Mouse (Mus musculus) forebrain, embryonic 14.5 days (tissue): ENCODE measurements around the gene Kcnj12. TPM values are rescaled to one million over a fixed set of nuclear protein-coding genes. Genes with fewer than 3 reads are reported as not detected.

Experiments used
- ATAC-seq: fragments of 200-750 bp; cut with Nextera tagmentation; 2 replicates; pipeline ENCODE4 v1.8.0; 2017; ENCODE audit warnings: mild to moderate bottlenecking, moderate library complexity
- DNase-seq: peaks from one replicate; pipeline ENCODE4 v3.0.0-alpha.2; 2015; ENCODE audit warnings: low spot score
- H3K27ac ChIP-seq: fragments of 300-500 bp; sonication (generic); 2 replicates; pipeline ENCODE4 v1.5.1; 2014; ENCODE audit warnings: low read depth, mild to moderate bottlenecking, control low read depth, low read length, moderate library complexity
- H3K27me3 ChIP-seq: fragments of 300-500 bp; sonication (generic); replicated peaks from 2 replicates; pipeline ENCODE4 v1.6.1; 2014; ENCODE audit warnings: low read length, control low read depth, mixed read lengths; ENCODE audit not compliant: control insufficient read depth, insufficient read depth
- H3K36me3 ChIP-seq: fragments of 300-500 bp; sonication (generic); 2 replicates; pipeline ENCODE4 v1.6.1; 2014; ENCODE audit warnings: low read length, control low read depth; ENCODE audit not compliant: control insufficient read depth, insufficient read depth
- H3K4me1 ChIP-seq: fragments of 300-500 bp; sonication (generic); 2 replicates; pipeline ENCODE4 v1.6.1; 2014; ENCODE audit warnings: antibody characterized with exemption, low read length, control low read depth; ENCODE audit not compliant: control insufficient read depth, insufficient read depth
- H3K4me2 ChIP-seq: fragments of 300-500 bp; sonication (generic); 2 replicates; pipeline ENCODE4 v1.6.1; 2014; ENCODE audit warnings: mild to moderate bottlenecking, control low read depth, low read length
- H3K4me3 ChIP-seq: fragments of 300-500 bp; sonication (generic); 2 replicates; pipeline ENCODE4 v1.5.1; 2014; ENCODE audit warnings: low read depth, low read length, control low read depth
- H3K9ac ChIP-seq: fragments of 300-500 bp; sonication (generic); 2 replicates; pipeline ENCODE4 v1.6.1; 2014; ENCODE audit warnings: mild to moderate bottlenecking, low read length, control low read depth, moderate library complexity
- H3K9me3 ChIP-seq: fragments of 300-500 bp; sonication (generic); replicated peaks from 2 replicates; pipeline ENCODE4 v1.6.1; 2016; ENCODE audit warnings: low read length, control low read depth, mixed read lengths; ENCODE audit not compliant: control insufficient read depth
- WGBS: fragments of 180-500 bp; shearing (Covaris S2); extraction: QIAGEN DNeasy Blood & Tissue Kit; methylation state at CpG from one replicate; pipeline ENCODE4 v1.1.7; 2014; 5-methylcytosine and 5-hydroxymethylcytosine counted together
- polyA plus RNA-seq: library from polyadenylated mRNA; unstranded; fragments of >200 nt; fragmentation: Nextera tagmentation; extraction: Ambion mirVana; gene quantifications from 2 replicates; pipeline ENCODE4 v1.2.1, GENCODE M21; 2014

Gene Kcnj12
- polyA plus RNA-seq, 1 experiment from 2014 or later = 1.0 TPM

DNA sequence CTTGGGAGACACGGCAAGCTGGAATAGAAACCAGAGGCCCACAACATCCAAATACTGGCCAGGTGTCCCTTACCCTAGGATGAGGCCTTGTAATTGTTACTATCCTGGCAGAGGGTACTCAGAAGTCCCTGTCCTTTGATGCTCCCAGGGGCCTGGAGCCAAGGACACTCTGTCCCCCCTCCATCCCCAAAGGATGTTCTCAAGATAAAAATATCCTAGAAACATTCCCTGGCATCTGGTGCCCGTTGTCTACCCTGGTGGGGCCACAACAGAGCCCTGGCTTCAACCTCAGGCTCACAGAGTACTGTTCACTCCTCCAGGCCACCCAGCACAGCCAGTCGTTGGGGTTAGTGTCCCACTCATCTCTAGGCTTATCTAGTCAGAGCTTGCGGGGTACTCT, 38.3 kb downstream of the Kcnj12 start:
- Histone ChIP-seq H3K4me2 (no peak overlapping the region), H3K4me3 (no peak overlapping the region), H3K27me3 (no peaks in the 10 kb centered on the region), H3K27ac (no peak overlapping the region), H3K9ac (no peak overlapping the region), H3K4me1 (no peaks in the 10 kb centered on the region), H3K9me3 (no peaks in the 10 kb centered on the region), H3K36me3 (no peaks in the 10 kb centered on the region)
- WGBS = 88% methylated on average over 4 of the region's 4 CpGs
- DNase-seq (no peak), ATAC-seq (no peak)

DNA sequence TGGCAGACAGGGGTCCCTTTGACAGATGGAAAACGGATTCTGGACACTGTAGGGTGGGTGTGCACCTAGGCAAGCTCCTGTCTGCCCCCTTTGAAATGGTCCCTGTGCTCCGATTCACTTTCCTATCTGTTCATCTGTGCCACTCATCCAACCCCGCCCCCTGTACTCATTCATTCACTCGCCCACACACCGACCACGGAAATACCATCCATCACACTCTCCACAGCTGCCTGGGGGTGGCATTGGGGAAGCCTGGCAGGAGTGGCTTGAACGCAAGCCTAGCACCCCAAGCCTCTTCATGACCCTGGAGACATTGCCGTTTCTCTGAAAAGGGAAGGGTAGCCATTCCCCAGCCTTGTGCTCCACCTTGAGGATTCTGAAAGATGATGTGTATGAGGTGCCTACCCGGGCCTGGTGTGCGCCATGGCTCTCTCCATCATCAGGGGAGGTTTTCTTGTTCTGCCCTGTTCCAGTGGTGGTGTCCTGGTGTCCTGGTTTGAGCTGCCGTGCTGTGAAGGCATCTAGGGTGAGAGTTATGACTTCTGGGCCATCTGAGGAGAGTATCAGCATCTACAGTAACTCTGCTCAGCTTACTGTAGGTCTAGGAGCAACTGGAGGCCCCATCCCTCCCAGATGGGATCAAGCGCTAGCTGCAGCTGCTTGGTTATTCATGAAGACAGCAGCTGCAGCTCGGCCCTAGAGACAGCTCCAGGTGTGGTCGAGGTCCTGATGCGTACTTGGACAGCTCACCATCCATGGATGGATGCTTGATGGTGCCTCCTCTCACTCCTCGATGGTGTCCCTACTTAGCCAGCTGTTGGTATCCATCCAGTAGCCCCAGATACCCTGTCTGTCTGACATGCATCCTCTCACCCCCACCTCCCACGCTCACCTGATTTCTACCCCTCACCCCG, 40.4 kb downstream of the Kcnj12 start:
- 81% methylated on average over 18 of the region's 18 CpGs for WGBS
- no peak overlapping the region for H3K4me2 ChIP-seq
- no peak overlapping the region for H3K27ac ChIP-seq
- no peaks in the 10 kb centered on the region for H3K4me1 ChIP-seq
- DNase-seq (no peak), ATAC-seq (no peak)
- no peaks in the 10 kb centered on the region for H3K27me3 ChIP-seq
- H3K36me3 ChIP-seq = no peaks in the 10 kb centered on the region
- no peak overlapping the region for H3K4me3 ChIP-seq
- no peak overlapping the region for H3K9ac ChIP-seq
- H3K9me3 ChIP-seq = no peaks in the 10 kb centered on the region

DNA sequence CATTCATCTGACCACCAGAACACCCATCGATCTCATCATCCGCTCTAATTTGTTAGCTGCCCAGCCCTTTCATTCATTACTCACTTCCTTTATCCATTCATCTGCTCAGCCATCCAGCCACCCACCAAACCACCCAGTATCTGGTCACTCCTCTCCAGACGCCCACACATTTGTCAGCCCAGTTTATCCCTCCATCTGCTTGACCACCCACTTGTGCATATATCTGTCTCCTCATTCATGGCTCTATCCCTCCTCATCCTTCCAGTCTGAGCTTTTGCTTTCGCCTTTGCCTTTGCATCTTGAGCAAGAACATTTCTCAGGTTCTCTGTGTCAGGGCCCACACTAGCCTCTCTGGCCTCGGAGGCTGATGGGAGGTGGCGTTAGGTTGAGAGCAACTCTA, 41.1 kb downstream of the Kcnj12 start:
- Histone ChIP-seq H3K4me2 (no peak overlapping the region), H3K27me3 (no peaks in the 10 kb centered on the region), H3K27ac (no peak overlapping the region), H3K4me3 (no peak overlapping the region), H3K4me1 (no peaks in the 10 kb centered on the region), H3K9me3 (no peaks in the 10 kb centered on the region), H3K36me3 (no peaks in the 10 kb centered on the region), H3K9ac (no peak overlapping the region)
- ATAC-seq (no peak), DNase-seq (no peak)
- 92% methylated on average over 6 of the region's 6 CpGs for WGBS

DNA sequence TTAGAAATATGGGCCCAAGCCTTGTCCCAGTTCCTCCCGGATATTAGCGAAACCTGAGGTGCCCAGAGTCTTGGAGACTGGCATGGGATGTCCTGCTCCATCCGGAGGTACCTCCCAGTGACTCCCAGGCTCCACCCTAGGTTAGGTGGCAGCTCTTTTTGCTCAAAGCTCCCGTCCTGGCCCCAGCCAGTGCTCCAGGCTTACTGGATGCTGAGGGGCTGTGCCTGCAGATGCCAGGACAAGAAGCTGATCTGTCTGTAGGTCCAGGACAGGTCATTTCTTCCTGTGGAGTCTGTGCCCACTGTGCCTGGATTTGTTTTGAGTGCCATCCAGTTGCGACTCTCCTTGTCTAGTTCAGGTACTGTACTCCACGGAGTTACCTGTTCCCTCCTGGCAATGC, 43.3 kb downstream of the Kcnj12 start:
- WGBS = 83% methylated on average over 6 of the region's 6 CpGs
- Histone ChIP-seq H3K4me2 (no peak overlapping the region), H3K27ac (no peak overlapping the region), H3K27me3 (no peaks in the 10 kb centered on the region), H3K9me3 (no peaks in the 10 kb centered on the region), H3K36me3 (no peaks in the 10 kb centered on the region), H3K4me1 (no peaks in the 10 kb centered on the region), H3K9ac (no peak overlapping the region), H3K4me3 (no peak overlapping the region)
- ATAC-seq = no peak
- DNase-seq = no peak

- no peaks in the 10 kb centered on the region for H3K9me3 ChIP-seq
- H3K4me1 ChIP-seq = no peaks in the 10 kb centered on the region
- no peak overlapping the region for H3K27ac ChIP-seq
- H3K27me3 ChIP-seq = no peaks in the 10 kb centered on the region
- no peak overlapping the region for H3K4me3 ChIP-seq
- 94% methylated on average over 9 of the region's 9 CpGs for WGBS
- no peak overlapping the region for H3K9ac ChIP-seq
- no peaks in the 10 kb centered on the region for H3K36me3 ChIP-seq
- ATAC-seq = no peak
- H3K4me2 ChIP-seq = no peak overlapping the region
- no peak for DNase-seq
These were observed 44.9 kb downstream of the Kcnj12 start for GRCm38 (mm10) chr11:61067133-61067835.

GRCm38 (mm10) chr11:61068866-61069265, 46.5 kb downstream of the Kcnj12 start:
- no peaks in the 10 kb centered on the region for H3K36me3 ChIP-seq
- no peaks in the 10 kb centered on the region for H3K9me3 ChIP-seq
- no peak for DNase-seq

GRCm38 (mm10) chr11:61069645-61070044, 47.3 kb downstream of the Kcnj12 start:
- H3K9ac ChIP-seq = no peak overlapping the region
- no peak for ATAC-seq
- WGBS = 96% methylated on average over 18 of the region's 18 CpGs
- H3K9me3 ChIP-seq = no peaks in the 10 kb centered on the region
- H3K27me3 ChIP-seq = no peaks in the 10 kb centered on the region
- no peak for DNase-seq
- H3K36me3 ChIP-seq = no peaks in the 10 kb centered on the region
- H3K4me1 ChIP-seq = no peaks in the 10 kb centered on the region
- no peak overlapping the region for H3K4me3 ChIP-seq
- H3K27ac ChIP-seq = no peak overlapping the region
- H3K4me2 ChIP-seq = no peak overlapping the region

More at GRCm38 (mm10) chr11:61068866-61069265, 46.5 kb downstream of the Kcnj12 start:
- no peaks in the 10 kb centered on the region for H3K4me1 ChIP-seq
- H3K4me3 ChIP-seq = no peak overlapping the region
- WGBS = 80% methylated on average over 10 of the region's 10 CpGs
- H3K27me3 ChIP-seq = no peaks in the 10 kb centered on the region
- no peak overlapping the region for H3K4me2 ChIP-seq
- H3K27ac ChIP-seq = no peak overlapping the region
- ATAC-seq = no peak
- H3K9ac ChIP-seq = no peak overlapping the region

DNA sequence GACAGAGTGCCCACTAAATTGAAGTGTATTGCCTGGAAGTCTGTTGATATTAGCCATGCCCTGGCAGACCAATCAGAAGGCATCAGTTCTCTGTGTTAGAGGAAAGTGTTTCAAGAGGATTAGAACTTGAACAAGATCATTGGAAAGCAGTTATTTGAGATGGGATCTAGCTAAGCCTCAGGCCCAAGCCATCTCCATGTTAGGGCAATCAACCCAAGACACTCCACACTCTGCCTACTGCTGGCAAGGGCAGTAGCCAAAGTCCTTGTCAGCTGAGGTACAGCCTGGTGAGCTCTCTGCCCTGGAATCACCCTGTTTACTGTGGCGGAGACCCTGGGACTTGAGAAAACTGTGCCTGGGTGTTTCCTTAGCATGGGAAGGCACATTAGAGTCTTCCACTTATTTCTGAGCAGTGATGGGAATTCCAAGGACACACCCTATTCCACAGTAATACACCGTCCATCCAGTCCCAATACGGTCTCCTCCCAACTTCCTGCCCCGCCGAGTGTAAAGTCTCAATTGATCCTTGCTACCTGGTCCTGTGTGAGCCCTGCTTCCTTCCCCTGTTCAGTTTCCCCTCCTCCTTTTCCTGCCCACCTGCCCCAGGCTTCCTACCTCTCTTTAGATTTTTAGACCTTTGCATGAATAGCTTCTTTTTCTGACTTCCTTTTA, 52.4 kb downstream of the Kcnj12 start:
- Histone ChIP-seq H3K9me3 (no peaks in the 10 kb centered on the region), H3K9ac (no peak overlapping the region), H3K27me3 (no peaks in the 10 kb centered on the region), H3K4me3 (no peak overlapping the region), H3K4me2 (no peak overlapping the region), H3K27ac (no peak overlapping the region), H3K36me3 (no peaks in the 10 kb centered on the region), H3K4me1 (no peaks in the 10 kb centered on the region)
- WGBS = 87% methylated on average over 5 of the region's 5 CpGs
- ATAC-seq (no peak), DNase-seq (no peak)
